Mouse (Mus musculus) c-Kit-positive CD71-negative TER-119-negative erythroid progenitor cells, embryonic 14.5 days (primary cell): ENCODE data around the gene Maea.
"Not testable (repeated sequence)": the region's sequence is repeated elsewhere in the genome, so short reads cannot be mapped to it uniquely, and the experiment has no call there.

Experiments
- DNase-seq: peaks from one replicate; pipeline ENCODE4 v3.0.0-alpha.2; 2013; ENCODE audit warnings: low read depth

Gene Maea

DNA sequence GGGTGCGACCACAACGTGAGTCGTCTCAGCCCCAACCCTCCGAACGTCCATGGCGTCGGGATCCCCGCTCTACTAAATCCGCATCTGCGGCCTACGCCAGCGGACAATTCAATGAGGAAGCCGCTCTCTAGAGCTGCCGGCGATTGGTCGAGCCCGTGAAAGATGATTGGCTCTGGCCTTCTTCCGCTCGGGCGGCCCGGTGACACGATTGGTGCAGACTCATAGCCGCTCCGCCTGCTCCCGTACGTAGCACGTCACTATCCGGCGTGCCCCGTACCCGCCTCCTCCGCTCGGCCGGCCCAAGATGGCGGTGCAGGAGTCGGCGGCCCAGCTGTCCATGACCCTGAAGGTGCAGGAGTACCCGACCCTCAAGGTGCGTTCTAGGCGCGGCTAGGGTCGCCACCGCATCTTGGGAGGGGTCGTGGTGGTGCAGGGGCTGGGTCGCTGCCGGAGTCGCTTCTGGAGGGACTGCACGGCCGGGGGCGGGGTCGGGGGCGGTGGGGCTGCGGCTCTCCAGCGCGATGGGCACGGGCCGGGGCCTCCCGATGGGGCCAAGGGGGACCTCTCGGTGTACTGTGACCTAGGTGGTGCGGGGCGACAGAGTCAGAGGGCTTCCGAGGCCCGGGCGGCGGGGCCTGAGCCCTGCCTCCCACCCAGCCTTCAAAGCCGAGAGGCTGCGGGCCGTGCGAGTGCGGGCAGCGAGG, at the start of gene Maea:
Gene Maea (plus strand): TSS at position 237 of the 704 bp plus-strand sequence.
- peak; percentile 85 for DNase-seq

DNA sequence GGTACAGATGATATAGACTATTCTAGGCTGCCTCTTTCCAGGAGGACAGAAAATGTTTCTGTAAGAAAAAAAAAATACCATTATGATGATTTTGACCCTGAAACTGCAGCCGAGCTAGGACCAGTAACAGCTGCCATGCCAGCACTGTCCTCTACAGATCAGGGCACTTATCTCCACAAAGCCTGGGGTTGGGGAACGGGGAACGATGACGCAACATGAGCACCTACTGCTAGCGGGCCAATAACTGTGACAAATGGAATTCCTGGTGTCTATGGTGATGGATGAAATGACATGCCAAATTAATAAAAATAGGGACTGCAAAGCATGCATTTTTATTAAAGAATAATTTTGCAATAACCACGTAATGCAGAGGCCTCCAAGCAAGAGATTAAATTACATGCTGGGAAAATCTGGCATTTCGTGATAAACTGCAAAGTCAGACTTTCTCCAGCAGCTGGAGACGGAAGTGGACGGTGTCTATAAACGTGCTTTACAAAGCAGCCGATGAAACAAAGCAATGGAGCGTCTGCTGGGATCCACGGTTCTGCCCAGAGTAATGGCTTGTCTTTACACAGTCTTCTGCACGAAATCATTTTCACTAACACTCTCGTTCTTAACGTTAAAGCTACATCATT, 41.4 kb upstream of the Maea start:
- no peak for DNase-seq

DNA sequence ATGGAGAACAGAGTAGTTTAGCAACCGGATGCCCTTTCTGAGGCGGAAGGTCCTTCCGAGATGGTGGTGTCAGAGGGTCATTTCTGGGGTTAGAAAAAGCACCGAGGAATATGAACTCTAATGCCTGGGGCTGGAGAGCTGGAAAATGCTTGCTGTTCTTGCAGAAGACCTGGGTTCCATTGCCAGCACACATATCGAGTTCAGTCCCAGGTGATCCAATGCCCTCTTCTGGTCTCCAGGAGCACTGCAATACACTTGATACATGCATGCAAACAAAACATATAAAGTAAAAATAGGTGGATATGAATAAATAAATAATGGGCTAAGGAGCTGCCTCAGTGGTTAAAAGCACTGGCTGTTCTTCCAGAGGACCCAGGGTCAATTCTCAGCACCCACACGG, 38.1 kb upstream of the Maea start:
- DNase-seq, result no peak

DNA sequence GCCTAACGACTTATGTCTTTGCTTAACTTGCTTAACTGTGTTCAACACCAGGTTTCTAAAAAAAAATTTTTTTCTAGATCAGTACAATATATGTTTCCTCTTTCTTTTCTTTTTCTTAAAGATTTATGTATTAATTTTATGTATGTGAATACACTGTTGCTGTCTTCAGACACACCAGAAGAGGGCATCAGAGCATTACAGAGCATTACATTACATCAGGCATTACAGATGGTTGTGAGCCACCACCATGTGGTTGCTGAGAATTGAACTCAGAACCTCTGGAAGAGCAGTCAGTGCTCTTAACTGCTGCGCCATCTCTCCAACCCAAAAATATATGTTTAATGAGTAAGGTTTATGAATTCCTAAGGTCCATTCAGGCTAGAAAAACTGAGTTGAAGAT, 33.5 kb upstream of the Maea start:
- DNase-seq, result no peak

DNA sequence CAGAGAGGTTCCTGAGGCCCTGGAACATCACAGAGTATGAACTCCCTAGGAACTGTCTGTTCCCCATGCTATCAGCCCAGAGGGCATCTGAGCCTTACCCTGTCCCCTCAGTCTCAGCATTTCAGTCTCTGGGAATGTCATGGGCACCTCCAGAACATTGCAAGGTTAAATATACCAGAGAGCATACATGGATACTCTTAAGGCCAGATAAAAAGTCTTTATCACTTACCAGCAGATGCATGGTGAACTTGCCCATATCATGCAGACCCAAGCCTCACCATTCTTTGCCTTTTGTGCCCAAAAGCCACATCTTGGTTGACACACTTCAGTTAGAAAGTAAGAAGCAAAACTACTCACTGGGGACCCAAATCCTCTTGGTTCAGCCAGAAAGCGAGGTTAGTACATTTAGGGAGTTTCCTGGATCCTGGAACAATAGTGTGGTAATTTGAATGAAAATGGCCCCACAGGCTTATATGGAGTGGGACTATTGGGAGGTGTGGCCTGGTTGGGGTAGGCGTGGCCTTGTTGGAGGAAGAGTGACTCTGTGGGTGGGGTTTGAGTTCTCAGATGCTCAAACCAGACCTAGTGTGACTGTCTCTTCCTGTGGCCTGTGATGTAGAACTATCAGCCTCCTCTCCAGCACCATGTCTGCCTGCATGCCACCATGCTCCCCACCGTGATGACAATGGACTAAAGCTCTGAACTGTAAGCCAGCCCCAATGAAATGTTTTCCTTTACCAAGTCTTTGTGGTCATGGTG, 24.4 kb upstream of the Maea start:
- DNase-seq, result no peak

DNA sequence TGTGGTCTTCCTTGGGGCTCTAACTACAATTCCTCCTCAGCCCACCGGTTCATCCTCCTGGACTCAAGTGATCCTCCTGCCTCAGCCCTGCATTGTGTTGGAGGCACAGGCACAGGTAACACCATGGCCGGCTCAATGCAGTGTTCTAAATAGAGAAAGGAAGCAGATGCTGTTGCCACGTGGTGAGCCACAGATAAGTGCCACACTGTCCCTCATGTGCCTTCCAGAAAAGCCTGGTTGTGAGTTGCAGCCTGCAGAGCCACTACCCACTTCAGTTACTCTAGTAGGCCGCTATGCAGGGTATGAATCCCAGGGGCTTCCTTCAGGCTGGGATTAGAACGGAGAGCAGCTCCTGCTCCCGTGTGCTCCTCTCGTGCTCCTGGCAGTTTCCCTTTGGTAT, 23.1 kb upstream of the Maea start:
- DNase-seq, result no peak

DNA sequence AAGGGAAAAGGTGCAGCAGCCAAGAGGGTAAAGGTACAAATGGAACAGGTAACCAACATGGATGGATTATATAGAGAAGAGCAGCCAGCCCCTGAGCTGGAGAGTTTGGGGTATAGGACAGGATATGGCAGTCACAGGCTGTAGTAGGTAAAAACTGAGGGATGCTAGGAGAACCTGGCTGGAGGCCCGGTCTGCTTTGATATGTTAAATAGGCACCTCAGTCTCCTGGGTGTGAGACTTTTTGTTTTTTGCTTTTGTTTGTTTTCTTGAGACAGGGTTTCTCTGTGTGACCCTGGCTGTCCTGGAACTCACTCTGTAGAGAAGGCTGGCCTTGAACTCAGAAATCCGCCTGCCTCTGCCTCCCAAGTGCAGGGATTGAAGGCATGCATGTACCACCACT, 10.8 kb upstream of the Maea start:
- no peak for DNase-seq

DNA sequence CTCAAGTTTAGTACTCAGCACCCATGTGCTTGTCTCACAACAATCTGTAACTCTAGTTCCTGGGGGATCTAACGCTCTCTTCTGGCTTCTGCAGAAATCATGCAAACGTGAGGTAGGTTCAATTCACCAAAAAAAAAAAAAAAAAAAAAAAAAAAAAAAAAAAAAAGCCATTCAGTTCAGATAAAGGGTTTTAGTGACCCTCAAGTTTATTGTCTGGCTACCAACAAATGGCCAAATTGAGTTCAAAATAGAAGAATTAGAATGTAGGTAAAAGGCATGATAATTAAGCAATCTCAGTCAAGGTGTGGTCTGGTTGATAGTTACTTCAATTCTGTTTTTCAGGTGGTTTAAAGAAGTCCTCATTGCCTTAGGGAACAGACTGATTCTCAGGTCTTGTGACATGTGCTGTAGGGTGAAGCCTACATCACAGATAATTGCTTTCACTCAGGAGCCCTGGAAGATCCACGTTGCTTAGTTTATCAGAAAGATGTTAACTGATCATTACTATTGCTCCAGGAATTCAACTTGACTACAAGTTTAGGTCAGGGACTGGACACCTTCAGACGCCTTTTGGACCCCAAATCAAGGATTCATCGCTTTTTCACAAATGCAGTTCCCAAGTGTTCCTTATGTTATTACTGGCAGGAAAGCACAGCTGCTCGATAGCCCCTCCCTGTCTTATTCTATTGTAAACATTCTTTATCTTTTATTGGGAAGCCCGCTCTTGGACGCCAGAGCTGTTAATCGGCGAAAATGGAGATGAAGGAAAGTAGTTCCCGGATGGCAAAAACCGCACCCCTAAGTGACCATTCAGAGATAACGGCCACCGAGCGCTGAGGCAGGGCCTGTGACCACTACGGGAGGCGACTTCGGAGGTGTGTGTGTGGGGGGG, 682 bp upstream of the Maea start:
- no peak for DNase-seq

DNA sequence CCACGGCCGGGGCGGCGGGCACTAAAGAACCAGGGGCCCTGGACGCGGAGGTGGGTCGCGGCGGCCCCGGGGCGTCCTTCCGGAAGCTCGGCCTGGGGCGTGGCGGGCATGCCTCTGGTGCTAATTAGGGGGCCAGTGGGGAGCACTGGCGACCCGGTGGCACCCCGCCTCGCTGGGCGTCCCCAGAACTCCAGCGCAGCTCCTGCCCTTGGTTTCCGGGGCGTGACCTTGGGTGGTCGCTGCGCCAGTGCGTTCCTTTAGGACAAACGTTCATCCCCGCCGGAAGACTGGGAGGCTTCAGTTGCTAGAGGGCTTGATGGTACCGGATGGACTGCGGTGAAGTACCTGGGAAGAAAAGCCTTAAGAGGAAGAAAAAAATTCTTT, 660 bp downstream of the Maea start:
- no peak for DNase-seq

DNA sequence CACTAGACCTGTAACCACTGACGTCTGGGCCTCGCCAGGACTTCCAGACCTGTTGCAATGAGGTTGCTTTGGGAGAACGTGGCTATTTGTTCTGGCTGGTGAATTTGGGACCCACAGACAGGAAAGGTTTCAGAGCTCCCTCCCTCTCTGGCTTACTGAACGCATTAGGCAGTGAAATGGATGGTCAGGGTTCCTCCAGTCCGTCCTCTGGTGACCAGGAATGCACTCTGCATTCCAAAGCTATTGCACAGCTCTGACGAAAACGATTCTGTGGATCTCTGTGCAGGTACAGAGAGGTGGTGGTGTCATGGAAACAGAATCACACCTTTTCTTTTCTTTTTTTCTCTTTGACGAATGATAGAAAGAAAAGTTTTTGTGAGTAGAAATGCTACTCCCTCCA, 1.9 kb downstream of the Maea start:
- no peak for DNase-seq

DNA sequence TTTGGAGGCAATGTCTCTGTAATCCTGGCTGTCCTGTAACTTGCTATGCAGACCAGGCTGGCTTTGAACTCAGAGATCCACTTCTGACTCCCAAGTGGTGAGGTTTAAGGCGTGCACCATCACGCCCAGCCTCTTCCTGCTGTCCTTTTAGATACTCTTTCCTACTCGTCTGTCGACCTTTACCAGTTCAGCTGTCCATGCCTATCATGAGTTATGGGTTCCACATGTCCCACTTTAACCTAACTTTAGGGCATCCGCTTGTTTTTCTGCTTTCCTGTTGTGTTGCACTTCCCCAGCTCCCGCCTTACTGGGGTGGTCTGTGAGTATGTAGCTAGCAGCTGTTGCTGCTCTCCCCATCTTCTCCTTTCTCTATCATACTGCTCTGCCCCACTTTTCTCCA, 5.9 kb downstream of the Maea start:
- DNase-seq, result no peak

DNA sequence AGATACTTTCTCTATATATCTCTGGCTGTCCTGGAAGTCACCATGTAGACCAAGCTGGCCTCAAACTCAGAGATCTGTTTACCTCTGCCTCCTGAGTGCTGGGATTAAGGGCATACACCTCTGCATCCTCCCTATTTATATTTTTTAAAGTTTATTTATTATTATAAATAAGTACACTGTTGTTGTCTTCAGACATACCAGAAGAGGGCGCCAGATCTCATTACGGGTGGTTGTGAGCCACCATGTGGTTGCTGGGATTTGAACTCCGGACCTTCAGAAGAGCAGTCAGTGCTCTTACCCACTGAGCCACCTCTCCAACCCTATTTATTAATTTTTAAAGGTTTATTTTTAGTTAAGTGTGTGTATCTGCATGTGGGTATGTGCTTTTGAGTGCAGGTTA, 6.9 kb downstream of the Maea start:
- DNase-seq, result not testable (repeated sequence)

DNA sequence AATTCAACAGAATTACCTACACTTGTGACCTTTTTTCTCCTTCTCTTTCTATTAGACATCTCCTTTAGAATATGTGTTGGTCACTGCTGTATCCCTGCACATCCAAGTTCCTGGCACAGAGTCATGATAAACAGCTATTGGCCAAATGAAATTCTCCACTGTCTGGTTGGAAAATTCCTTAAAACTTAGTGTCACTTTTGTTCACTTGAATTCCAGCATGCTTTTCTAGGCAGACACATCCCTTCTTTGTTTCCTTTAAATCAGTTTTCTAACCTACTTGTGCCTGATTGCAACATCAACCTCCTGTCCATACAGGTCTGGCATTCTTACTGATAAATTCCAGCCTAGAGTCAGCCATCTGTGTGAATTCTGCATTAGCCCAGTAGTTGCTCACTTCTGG, 7.5 kb downstream of the Maea start:
- DNase-seq, result no peak

DNA sequence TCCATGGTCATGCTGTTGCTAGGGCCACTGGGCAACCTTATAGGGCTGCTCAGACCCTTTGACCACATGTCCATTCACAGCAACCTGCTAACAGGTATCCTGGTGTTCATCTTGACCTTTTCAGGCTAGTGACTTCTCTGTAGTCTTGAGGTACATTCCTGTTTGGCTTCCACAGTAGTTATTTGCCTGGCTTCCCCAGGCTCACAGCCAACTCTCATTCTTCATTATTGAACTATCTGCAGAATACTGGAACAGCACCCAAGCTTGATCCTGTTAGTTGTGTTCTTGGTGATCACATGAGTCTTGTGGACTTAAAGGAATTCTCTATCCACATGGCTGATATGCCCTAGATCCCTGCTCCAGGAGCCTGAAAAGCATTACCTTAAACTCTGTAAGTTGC, 8.3 kb downstream of the Maea start:
- no peak for DNase-seq

DNA sequence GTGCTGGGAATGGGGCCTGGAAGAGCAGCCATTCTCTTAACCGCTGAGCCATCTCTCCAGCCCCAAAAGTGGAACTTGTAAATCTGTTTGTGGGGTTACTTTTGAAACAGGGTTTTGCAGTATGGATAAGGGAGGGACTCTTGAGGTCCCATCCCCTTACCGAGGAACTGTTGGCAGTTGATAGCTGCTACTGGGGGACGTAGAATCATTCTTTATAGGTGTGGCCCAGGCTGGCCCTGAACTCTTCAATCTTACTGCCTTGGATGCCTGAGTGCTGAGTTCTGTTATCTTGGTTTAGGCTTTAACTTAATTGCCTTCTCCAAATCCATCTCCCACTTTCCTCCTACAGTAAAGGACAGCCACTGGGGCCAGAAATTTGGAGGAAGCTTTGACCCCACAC, 8.8 kb downstream of the Maea start:
- no peak for DNase-seq

DNA sequence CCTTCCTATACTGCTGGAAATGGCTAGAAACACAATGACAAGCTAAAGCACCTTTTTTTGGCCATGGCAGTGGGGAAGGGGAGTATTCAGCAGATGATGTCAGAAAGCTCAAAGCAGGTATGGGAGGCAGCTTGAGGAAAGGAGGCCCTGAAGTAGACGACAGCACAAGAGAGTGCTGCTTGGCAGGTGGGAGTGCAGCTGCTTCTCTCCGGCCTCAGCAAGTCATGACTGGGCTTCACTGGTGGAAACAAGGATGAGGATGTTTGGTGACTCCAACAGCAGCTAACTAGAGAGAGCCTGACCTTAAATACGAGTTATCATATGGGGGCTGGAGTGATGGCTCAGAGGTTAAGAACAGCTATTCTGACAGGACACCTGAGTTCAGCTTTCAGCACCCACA, 12.3 kb downstream of the Maea start:
- DNase-seq, result no peak

DNA sequence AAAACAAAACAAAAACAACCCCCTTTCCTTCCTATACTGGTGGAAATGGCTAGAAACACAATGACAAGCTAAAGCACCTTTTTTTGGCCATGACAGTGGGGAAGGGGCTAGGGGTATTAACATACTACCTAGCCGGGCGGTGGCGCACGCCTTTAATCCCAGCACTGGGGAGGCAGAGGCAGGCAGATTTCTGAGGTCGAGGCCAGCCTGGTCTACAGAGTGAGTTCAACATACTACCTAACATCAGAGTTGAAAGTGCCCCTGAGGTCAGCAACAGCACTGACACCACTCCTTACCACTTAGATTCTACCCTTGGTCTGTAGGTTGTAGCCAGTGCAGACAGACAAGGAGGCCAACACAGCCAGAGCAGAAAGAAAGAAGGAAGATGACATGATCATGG, 13.9 kb downstream of the Maea start:
- DNase-seq, result no peak

DNA sequence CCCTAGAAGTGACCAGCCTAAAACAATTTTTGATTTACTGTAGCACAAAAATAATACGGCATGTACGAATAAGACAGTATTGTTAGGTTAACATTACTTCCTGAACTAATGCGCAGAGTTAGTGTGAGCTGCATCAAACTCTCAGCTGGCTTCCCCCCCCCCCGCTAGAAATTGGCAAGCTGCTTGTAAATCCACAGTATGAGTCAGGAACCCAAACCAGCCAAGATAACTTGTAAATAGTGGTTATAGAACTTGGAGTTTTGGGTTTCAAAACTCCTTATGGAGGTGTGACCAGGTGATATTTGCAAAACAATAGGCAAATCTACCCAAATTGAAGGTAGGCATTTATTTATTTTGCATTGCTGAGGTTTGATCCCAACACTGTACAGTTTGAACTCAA, 14.4 kb downstream of the Maea start:
- DNase-seq, result no peak

DNA sequence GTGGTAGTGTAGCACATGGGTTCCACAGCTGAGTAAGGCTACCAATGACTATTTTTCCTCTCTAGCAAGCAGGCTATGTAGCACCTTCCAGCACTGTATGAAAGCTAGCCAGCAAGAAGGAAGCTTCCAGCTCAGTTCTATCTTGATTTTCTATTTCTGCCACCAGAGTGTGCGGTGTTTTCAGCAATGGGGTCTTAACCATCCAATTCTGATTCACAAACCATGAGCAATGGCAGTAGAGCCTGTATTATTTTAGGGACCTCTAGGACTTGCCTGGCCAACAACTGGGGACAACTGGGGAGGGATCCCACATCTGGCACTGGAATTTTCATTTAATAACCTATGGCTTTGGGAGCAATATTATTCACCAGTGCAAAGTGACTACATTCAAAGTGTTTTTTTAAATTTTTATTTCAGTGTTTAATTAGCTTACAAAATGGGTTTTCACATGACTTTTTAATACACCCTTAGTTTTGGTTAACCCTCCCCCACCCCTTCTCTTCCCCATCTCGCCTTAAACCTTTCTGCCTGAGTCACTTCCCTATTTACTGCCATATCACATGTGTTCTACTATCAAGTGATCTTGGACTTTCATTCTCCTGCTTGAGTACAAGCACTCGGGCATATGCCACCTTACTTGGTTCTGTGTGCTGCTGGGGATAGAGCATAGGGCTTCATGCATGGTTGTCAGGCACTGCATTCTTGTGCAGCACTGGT, 16.4 kb downstream of the Maea start:
- DNase-seq, result no peak

DNA sequence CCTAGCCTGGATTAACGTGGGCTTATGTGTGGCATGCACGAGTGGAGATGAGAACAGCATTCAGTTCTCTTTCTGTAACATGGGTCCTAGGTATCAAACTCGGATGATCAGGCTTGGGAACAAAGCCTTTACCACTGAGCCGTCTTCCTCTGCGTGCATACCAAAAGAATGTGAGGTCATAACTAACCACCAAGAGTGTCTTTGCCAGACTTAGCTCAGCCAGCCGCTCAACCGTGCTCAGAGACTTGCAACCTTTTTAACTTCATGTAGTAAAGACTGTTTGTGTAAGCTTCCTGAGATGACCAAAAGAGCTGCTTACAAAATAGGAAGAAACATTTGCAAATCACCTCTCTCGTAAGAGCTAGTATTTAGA, 16.9 kb downstream of the Maea start:
- DNase-seq, result no peak

DNA sequence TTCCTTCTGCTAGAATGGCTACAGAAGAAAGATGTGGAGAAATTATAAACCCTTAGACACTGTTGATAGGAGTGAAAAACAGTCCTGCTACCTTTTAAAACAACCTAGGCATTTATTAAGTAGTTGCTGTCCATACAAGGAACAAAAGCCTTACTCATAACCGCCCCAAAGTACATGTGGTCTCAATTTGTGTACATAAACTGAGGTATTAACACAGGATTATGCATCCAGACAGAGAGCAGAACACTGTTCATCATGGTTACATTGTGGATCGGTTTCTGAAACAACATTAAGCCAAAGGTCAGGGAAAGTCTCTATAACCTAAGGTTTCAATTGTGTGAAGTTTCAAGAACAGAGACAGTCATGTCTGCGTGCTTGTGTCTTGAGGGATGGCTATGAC, 17.7 kb downstream of the Maea start:
- no peak for DNase-seq

DNA sequence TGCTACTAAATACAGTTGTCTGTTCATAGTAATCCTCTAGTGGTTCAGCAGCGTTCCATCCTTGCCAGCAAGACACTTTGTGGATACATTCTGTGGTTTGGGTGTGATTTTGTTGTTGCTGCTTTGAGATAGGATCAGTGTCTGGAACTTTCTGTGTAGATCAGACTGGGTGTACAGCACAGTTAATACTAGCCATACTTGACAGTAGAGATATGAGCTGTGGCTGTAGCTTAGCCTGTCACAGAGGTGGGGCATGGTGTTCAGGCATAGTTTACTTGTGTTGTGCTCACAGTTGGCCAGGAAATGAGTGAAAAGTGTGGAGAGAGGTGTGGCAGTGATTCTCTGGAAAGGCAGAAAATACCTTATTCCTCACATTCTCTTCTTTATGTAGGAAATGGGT, 22.2 kb downstream of the Maea start:
- DNase-seq, result no peak
